Mouse (Mus musculus) T-helper 17 cell (primary cell): ENCODE results near the gene Sfmbt1.
"Not testable (repeated sequence)": the region's sequence is repeated elsewhere in the genome, so short reads cannot be mapped to it uniquely, and the experiment has no call there.

Experiments used
- in situ Hi-C, 2 experiments: fragments of 300-600 bp; cut with MboI, MseI; formaldehyde crosslinking; loops; 1 replicate in 1 of 2; 2 replicates in 1 of 2; pipeline ENCODE4 v1.15.1; 2025; ENCODE audit warnings: high pct_unique_total_duplicates in 2 of 2

Sfmbt1 gene

DNA sequence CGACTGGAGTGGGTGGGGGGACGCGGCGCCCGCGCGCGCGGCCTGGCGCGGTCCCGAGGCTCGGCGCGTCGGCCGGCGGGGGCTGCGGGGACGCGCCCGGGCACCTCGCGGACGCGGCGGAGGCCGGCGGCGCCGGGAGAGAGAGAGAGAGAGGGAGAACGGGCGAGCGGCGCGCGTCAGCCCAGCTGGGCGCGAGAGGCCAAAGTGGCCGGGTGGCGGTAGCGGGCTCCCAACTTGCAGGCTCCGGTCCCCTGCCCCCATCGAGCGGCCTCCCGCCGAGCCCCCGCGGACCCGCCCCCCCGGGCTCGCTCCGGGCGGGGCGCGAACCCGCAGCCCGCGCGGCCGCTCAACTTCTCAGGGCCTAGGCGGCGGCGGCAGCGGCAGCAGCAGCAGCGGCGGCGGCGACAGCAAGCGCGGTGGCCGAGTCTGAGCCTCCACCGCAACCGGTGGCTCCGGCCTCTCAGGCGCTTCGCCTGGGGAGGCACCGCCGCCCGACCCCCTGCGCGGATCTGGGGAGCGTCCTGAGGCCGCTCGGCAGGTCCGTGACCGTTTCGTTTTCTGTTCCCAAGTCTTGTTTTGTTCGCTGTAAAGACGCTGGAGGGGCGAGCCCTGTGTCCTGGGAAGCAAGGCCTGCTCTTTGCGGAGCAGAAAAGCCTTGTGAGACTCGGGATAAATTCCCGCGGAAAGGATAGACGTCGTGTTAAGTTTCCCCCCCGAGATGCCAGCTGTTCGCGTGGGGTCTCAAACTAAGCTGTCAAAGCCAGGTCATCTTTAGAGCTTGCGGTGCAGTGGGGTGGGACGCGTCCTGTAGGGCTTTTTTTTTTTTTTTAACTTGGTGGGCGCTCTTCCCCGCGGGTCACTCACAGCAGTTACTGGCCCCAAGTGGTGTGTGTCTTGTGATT lies 1.7 kb downstream of the Sfmbt1 start:
- in situ Hi-C loops, result no loop called here

GRCm38 (mm10) chr14:30716953-30717285 lies 2.3 kb downstream of the Sfmbt1 start:
- in situ Hi-C loops, result no loop called here

GRCm38 (mm10) chr14:30718696-30719095 lies 4.0 kb downstream of the Sfmbt1 start:
- in situ Hi-C loops, result not testable (repeated sequence)

DNA sequence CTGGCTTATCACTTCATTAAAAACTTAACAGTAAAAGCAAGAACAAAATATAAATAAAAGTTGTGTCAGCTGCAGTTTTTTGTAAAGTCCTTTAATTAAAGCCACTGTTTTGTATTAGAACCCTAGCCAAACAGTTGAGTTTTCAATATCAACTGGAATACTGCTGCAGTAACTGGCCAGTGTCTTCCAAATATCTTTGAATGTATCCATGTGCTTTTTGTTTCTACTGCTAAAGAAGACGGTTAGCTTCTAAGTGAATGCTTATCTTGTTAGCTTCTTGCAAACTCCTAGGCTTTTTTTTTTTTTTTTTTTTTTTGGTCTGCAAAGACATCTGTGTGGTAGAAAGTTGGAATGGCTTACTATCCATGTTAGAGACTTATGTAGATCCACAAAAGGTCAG lies 4.9 kb downstream of the Sfmbt1 start:
- in situ Hi-C loops, result no loop called here

DNA sequence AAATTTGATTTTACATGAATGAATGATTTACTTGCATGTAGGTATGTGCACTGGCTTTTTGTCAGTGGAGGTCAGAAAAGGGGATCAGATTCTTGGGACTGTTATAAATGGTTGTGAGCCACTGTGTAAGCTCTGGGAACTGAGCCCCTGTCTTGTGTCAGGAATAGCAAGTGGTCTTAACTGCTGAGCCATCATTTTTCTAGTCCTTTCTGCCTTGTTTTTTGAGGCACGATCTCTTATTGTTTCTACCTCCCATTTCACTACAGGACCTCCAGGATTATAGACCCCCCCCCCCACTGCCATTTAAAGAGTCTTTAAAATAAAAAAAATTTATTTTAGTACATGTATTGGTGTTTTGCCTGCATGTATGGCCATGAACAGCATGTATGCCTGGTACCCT lies 7.2 kb downstream of the Sfmbt1 start:
- in situ Hi-C loops, result loop anchor here in 1 of 2 experiments (10.0 kb wide), 1 partner anchor 1423 kb away; the partner anchor contains the start of gene Msmb

DNA sequence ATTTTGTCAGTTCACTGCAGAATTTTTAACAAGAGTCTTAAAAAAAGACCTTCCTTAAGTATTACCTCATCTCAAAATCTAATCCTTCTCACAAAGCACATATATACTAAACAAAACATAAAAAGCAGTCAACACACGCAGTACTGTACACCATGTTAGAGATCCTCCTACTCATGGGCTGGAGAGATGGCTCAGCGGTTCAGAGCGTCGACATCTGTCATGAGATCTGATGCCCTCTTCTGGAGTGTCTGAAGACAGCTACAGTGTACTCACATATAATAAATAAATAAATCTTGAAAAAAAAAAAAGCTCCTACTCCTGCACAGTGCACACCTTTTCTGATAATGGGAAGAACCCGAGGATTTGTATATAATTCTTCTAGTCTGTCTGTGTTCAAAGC lies 7.8 kb downstream of the Sfmbt1 start:
- in situ Hi-C loops, result loop anchor here in 1 of 2 experiments (10.0 kb wide), 1 partner anchor 1422 kb away; the partner anchor contains the start of gene Msmb

GRCm38 (mm10) chr14:30731896-30732295 lies 17.2 kb downstream of the Sfmbt1 start:
- in situ Hi-C loops, result no loop called here

GRCm38 (mm10) chr14:30734665-30735064 lies 20.0 kb downstream of the Sfmbt1 start:
- in situ Hi-C loops, result no loop called here

GRCm38 (mm10) chr14:30735810-30736209 lies 21.2 kb downstream of the Sfmbt1 start:
- in situ Hi-C loops, result no loop called here

GRCm38 (mm10) chr14:30736413-30736812 lies 21.8 kb downstream of the Sfmbt1 start:
- in situ Hi-C loops, result no loop called here

DNA sequence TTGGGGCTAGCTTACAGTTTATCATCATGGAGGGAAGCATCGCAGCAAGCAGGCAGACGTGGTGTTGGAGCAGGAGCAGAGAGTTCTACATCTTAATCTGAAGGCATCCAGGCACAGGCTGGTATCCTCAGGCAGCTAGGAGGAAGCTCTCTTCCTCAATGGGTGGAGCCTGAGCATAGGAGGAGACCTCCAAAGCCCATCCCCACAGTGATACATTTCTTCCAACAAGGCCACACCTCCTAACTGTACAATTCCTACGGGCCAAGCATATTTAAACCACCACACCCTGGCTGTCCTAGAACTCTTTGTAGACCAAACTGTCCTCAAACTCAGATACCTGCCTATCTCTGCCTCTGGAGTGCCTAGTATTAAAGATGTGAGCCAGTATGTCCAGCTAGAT lies 29.2 kb downstream of the Sfmbt1 start:
- in situ Hi-C loops, result no loop called here

GRCm38 (mm10) chr14:30746160-30746559 lies 31.5 kb downstream of the Sfmbt1 start:
- in situ Hi-C loops, result no loop called here

GRCm38 (mm10) chr14:30757239-30757638 lies 42.6 kb downstream of the Sfmbt1 start:
- in situ Hi-C loops, result loop anchor here in 1 of 2 experiments (10.0 kb wide), 1 partner anchor 848 kb away; no protein-coding TSS in a partner anchor

DNA sequence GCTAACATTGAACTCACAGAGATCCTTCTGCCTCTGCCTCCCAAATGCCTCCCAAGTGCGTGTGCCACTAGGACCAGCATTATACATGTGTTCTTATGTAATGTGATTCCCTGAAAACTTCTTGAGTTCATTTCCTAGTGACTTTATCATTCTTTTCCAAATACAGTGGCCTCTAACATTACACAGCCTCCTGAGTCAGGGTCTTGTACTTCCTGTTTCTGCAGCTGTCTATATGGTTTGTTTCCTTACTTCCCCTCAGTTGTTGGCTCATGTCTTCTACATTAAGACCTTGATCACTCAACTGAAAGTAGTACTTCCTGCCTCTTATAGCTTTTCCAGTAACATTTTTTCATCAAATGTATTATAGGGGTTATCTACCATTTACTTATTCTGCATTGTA lies 46.6 kb downstream of the Sfmbt1 start:
- in situ Hi-C loops, result no loop called here

DNA sequence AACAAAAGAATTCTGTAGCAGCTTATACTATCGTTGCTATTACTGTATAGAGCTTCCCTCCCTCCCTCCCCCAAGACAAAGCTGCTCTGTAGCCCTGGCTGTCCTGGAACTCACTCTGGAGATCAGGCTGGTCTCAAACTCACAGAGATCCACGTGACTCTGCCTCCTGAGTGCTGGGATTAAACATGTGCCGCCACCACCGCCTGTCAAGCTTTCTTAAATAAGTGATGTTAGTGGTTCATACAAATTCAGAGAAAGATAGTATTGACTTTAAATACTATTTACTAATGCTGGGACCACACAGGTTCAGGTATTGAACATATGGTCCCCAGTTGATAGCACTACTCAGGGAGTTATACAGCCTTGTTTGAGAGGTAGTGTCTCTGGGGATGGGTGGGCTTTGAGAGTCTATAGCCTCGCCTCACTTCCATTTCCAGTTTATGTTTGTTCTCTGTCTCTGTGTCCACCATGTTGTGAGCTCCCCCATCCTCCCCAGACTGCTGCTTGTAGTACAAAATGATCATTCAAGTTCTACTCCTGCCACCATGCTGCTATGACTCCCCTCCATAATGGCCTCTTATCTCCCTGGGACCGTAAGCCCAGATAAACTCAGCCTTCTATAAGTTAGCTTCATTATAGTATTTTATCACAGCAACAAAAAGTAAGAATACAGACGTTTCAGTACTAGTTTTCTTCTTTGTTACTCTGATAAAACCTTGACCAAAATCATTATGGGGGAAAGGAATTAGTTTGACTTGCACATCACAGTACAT lies 47.7 kb downstream of the Sfmbt1 start:
- in situ Hi-C loops, result no loop called here

DNA sequence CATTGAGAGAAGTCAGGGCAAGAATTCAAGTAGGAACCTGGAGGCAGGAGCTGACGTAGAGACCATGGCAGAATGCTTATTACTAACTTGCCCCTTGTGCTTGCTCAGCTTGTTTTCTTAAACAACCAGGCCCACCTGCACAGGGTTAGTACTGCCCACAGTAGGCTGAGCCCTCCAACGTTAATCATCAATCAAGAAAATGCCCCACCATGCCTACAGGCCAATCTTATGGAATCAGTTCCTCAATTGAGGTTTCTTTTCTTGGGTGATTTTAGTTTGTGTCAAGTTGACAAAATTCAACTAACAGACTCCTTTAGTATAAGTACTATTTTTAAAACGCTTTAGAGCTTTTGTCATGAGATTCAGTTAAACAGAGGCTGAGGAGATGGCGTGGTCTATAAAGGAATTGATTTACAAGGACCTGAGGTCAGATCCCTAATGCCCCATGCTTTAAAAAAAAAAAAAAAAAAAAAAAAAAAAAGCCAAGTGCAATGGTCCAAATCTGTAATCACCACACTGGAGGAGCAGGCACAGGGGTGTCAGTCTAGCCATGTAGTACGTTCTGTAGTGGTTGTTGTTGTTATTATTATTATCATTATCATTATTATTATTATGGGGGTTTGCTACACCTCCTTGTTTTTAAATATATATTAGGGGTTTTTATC lies 48.4 kb downstream of the Sfmbt1 start:
- in situ Hi-C loops, result no loop called here

GRCm38 (mm10) chr14:30784614-30785013 lies 70.0 kb downstream of the Sfmbt1 start:
- in situ Hi-C loops, result no loop called here

GRCm38 (mm10) chr14:30789471-30789870 lies 74.8 kb downstream of the Sfmbt1 start:
- in situ Hi-C loops, result no loop called here

GRCm38 (mm10) chr14:30792871-30793270 lies 78.2 kb downstream of the Sfmbt1 start:
- in situ Hi-C loops, result no loop called here

GRCm38 (mm10) chr14:30801756-30802155 lies 87.1 kb downstream of the Sfmbt1 start:
- in situ Hi-C loops, result no loop called here

GRCm38 (mm10) chr14:30821136-30821535 lies 106.5 kb downstream of the Sfmbt1 start:
- in situ Hi-C loops, result no loop called here

- in situ Hi-C loops, result no loop called here
Observed at GRCm38 (mm10) chr14:30824456-30824995, 109.9 kb downstream of the Sfmbt1 start.
